Mouse (Mus musculus) stomach, embryonic 14.5 days (tissue): Measurements from ENCODE around the gene Ap5m1. TPM values are rescaled to one million over a fixed set of nuclear protein-coding genes. Genes with fewer than 3 reads are reported as not detected.

Experiments
- ATAC-seq: fragments of 200-750 bp; cut with Nextera tagmentation; 2 replicates; pipeline ENCODE4 v1.8.0; 2017; ENCODE audit warnings: low read depth, moderate TSS enrichment; ENCODE audit not compliant: insufficient number of reproducible peaks, insufficient read depth, low FRiP score
- H3K27ac ChIP-seq: fragments of 300-500 bp; sonication (generic); 2 replicates; pipeline ENCODE4 v1.5.1; 2014; ENCODE audit warnings: mild to moderate bottlenecking, low read length, moderate library complexity, mixed read lengths
- H3K27me3 ChIP-seq: fragments of 300-500 bp; sonication (generic); 2 replicates; pipeline ENCODE4 v1.6.1; 2014; ENCODE audit warnings: low read length, control low read depth, mixed read lengths; ENCODE audit not compliant: control insufficient read depth, insufficient read depth
- H3K36me3 ChIP-seq: fragments of 300-500 bp; sonication (generic); 2 replicates; pipeline ENCODE4 v1.6.1; 2014; ENCODE audit warnings: mild to moderate bottlenecking, control low read depth, low read length, moderate library complexity, mixed read lengths; ENCODE audit not compliant: control insufficient read depth, insufficient read depth
- H3K4me1 ChIP-seq: fragments of 300-500 bp; sonication (generic); 2 replicates; pipeline ENCODE4 v1.6.1; 2014; ENCODE audit warnings: low read length, control low read depth, mixed read lengths; ENCODE audit not compliant: control insufficient read depth, insufficient read depth
- H3K4me2 ChIP-seq: fragments of 300-500 bp; sonication (generic); replicated peaks from 2 replicates; pipeline ENCODE4 v1.6.1; 2014; ENCODE audit warnings: low read depth, low read length, control low read depth
- H3K4me3 ChIP-seq: fragments of 300-500 bp; sonication (generic); 2 replicates; pipeline ENCODE4 v1.5.1; 2014; ENCODE audit warnings: low read depth, low read length, control low read depth
- H3K9ac ChIP-seq: fragments of 300-500 bp; sonication (generic); replicated peaks from 2 replicates; pipeline ENCODE4 v1.6.1; 2014; ENCODE audit warnings: low read depth, mild to moderate bottlenecking, control low read depth, low read length, moderate library complexity, mixed read lengths
- H3K9me3 ChIP-seq: fragments of 300-500 bp; sonication (generic); 2 replicates; pipeline ENCODE4 v1.6.1; 2016; ENCODE audit warnings: low read depth, low read length, control low read depth; ENCODE audit not compliant: control insufficient read depth
- WGBS: fragments of 180-500 bp; shearing (Covaris S2); extraction: QIAGEN DNeasy Blood & Tissue Kit; methylation state at CpG from one replicate; pipeline ENCODE4 v1.1.7; 2014; 5-methylcytosine and 5-hydroxymethylcytosine counted together
- polyA plus RNA-seq: library from polyadenylated mRNA; unstranded; fragments of >200 nt; fragmentation: Nextera tagmentation; extraction: Ambion mirVana; gene quantifications from 2 replicates; pipeline ENCODE4 v1.2.1, GENCODE M21; 2014

The Ap5m1 gene
- polyA plus RNA-seq, 1 experiment from 2014 or later, result 29.1 TPM

- Histone ChIP-seq H3K4me3 (no peak overlapping the region), H3K36me3 (no peaks in the 10 kb centered on the region), H3K27ac (no peak overlapping the region), H3K27me3 (no peaks in the 10 kb centered on the region), H3K4me1 (no peaks in the 10 kb centered on the region), H3K4me2 (no peak overlapping the region), H3K9me3 (no peaks in the 10 kb centered on the region), H3K9ac (no peak overlapping the region)
- 36% methylated on average over 1 of the region's 1 CpGs for WGBS
- no peak for ATAC-seq
Measured at GRCm38 (mm10) chr14:49138171-49138570, 72.3 kb downstream of the Ap5m1 start.

GRCm38 (mm10) chr14:49140756-49141155 is 74.9 kb downstream of the Ap5m1 start:
- H3K27ac ChIP-seq, result no peak overlapping the region
- ATAC-seq, result no peak
- 91% methylated on average over 7 of the region's 7 CpGs for WGBS

More at GRCm38 (mm10) chr14:49140756-49141155, 74.9 kb downstream of the Ap5m1 start:
- Histone ChIP-seq H3K4me1 (no peaks in the 10 kb centered on the region), H3K36me3 (no peaks in the 10 kb centered on the region), H3K4me2 (no peak overlapping the region), H3K9ac (no peak overlapping the region), H3K4me3 (no peak overlapping the region), H3K9me3 (no peaks in the 10 kb centered on the region), H3K27me3 (no peaks in the 10 kb centered on the region)

Other genes with a start within 250 kb of the Ap5m1 start
- 48.2 and 51.5 TPM in 2 replicates for gene Exoc5, start 556 bp downstream of the Ap5m1 start, polyA plus RNA-seq
- 12.9 and 14.9 TPM in 2 replicates for gene Naa30, start 106.1 kb downstream of the Ap5m1 start, polyA plus RNA-seq
- gene ccdc198, start 179.4 kb downstream of the Ap5m1 start, polyA plus RNA-seq, result 10.0 and 13.0 TPM in 2 replicates